Mouse (Mus musculus) CH12.LX (cell line): Measurements from ENCODE around the gene Blvrb. TPM values are rescaled to one million over a fixed set of nuclear protein-coding genes. Genes with fewer than 3 reads are reported as not detected.

Source experiments
- DNase-seq: peaks from one replicate; pipeline ENCODE4 v3.0.0-alpha.2; 2013; ENCODE audit errors: extremely low read depth
- H3K27ac ChIP-seq: 2 replicates; pipeline ENCODE4 v1.5.1; 2012; ENCODE audit warnings: low read depth, mild to moderate bottlenecking, control low read depth, moderate library complexity; ENCODE audit not compliant: insufficient read depth
- H3K27me3 ChIP-seq: replicated peaks from 2 replicates; pipeline ENCODE3; 2012; ENCODE audit warnings: inconsistent platforms
- H3K36me3 ChIP-seq, 2 experiments: replicated peaks in 1 of 2; 2 replicates each; pipeline versions ENCODE3 to v1.6.1; 2012; ENCODE audit warnings: inconsistent platforms in 1 of 2, low read length in 1 of 2, mild to moderate bottlenecking in 1 of 2, mixed read lengths in 1 of 2, moderate library complexity in 1 of 2; ENCODE audit not compliant: control insufficient read depth in 1 of 2, insufficient read depth in 1 of 2
- H3K4me1 ChIP-seq, 2 experiments: 2 replicates each; pipeline ENCODE4 v1.6.1; 2012; ENCODE audit warnings: inconsistent platforms in 1 of 2, moderate library complexity in 1 of 2; ENCODE audit not compliant: insufficient read depth in 2 of 2, control insufficient read depth in 1 of 2
- H3K4me2 ChIP-seq: 2 replicates; pipeline ENCODE4 v1.6.1; 2012; ENCODE audit warnings: low read depth, mild to moderate bottlenecking, control low read depth; ENCODE audit not compliant: poor library complexity, insufficient read depth, severe bottlenecking
- H3K4me3 ChIP-seq, 3 experiments: fragments of 150-350 bp in 1 of 3; sonication (generic) in 1 of 3; replicated peaks in 1 of 3; 2 replicates each; pipeline versions ENCODE3 to v1.5.1; 2011 to 2012; ENCODE audit warnings: low read depth in 2 of 3, low read length in 2 of 3, mild to moderate bottlenecking in 2 of 3, moderate library complexity in 2 of 3, control low read depth in 1 of 3, improper control_type of control experiment in 1 of 3, inconsistent platforms in 1 of 3, mixed read lengths in 1 of 3; ENCODE audit not compliant: poor library complexity in 1 of 3
- H3K79me2 ChIP-seq: replicated peaks from 2 replicates; pipeline ENCODE4 v1.6.1; 2012; ENCODE audit warnings: mild to moderate bottlenecking, moderate library complexity; ENCODE audit not compliant: control insufficient read depth, poor library complexity, insufficient read depth, severe bottlenecking; ENCODE audit errors: extremely low read depth
- H3K9ac ChIP-seq: 2 replicates; pipeline ENCODE4 v1.6.1; 2012; ENCODE audit warnings: low read depth, mild to moderate bottlenecking, control low read depth, moderate library complexity; ENCODE audit not compliant: insufficient read depth
- H3K9me3 ChIP-seq: replicated peaks from 2 replicates; pipeline ENCODE3; 2012; ENCODE audit warnings: low read length, inconsistent platforms, mixed read lengths
- BHLHE40 ChIP-seq: IDR thresholded peaks from 2 replicates; pipeline ENCODE4 v1.6.1; 2011; ENCODE audit warnings: mild to moderate bottlenecking, low read depth, low read length, improper control_type of control experiment
- CHD1 ChIP-seq: IDR thresholded peaks from 2 replicates; pipeline ENCODE4 v1.6.1; 2012; ENCODE audit warnings: low read depth, low read length, improper control_type of control experiment, inconsistent platforms
- CHD2 ChIP-seq: IDR thresholded peaks from 2 replicates; pipeline ENCODE4 v1.6.1; 2011; ENCODE audit warnings: low read length, improper control_type of control experiment
- CTCF ChIP-seq, 2 experiments: IDR thresholded peaks in 1 of 2; conservative IDR thresholded peaks in 1 of 2; 2 replicates each; pipeline ENCODE4 v1.5.1; 2011 to 2012; ENCODE audit warnings: low read depth in 2 of 2, low read length in 2 of 2, improper control_type of control experiment in 1 of 2, inconsistent platforms in 1 of 2, mild to moderate bottlenecking in 1 of 2, moderate library complexity in 1 of 2
- E2F4 ChIP-seq: IDR thresholded peaks from 2 replicates; pipeline ENCODE4 v1.6.1; 2011; ENCODE audit warnings: low read depth, low read length, improper control_type of control experiment; ENCODE audit not compliant: insufficient replicate concordance
- ELF1 ChIP-seq: IDR thresholded peaks from 2 replicates; pipeline ENCODE4 v1.6.1; 2014; ENCODE audit warnings: low read depth, mild to moderate bottlenecking, inconsistent platforms, low read length, improper control_type of control experiment
- EP300 ChIP-seq: IDR thresholded peaks from 2 replicates; pipeline ENCODE4 v1.6.1; 2011; ENCODE audit warnings: low read length, improper control_type of control experiment
- ETS1 ChIP-seq: conservative IDR thresholded peaks from 2 replicates; pipeline ENCODE4 v1.6.1; 2012; ENCODE audit warnings: low read depth, mild to moderate bottlenecking, inconsistent platforms, low read length, improper control_type of control experiment, moderate library complexity
- GABPA ChIP-seq: IDR thresholded peaks from 2 replicates; pipeline ENCODE4 v1.6.1; 2012; ENCODE audit warnings: low read depth, low read length, improper control_type of control experiment, inconsistent platforms; ENCODE audit not compliant: insufficient replicate concordance
- HCFC1 ChIP-seq: IDR thresholded peaks from 2 replicates; pipeline ENCODE4 v1.6.1; 2012; ENCODE audit warnings: low read depth, mild to moderate bottlenecking, inconsistent platforms, low read length, improper control_type of control experiment
- IRF4 ChIP-seq: IDR thresholded peaks from 2 replicates; pipeline ENCODE4 v1.6.1; 2014; ENCODE audit warnings: low read depth, mild to moderate bottlenecking, inconsistent platforms, low read length, improper control_type of control experiment
- JUN ChIP-seq: IDR thresholded peaks from 2 replicates; pipeline ENCODE4 v1.6.1; 2011; ENCODE audit warnings: low read depth, mild to moderate bottlenecking, low read length, improper control_type of control experiment, moderate library complexity; ENCODE audit not compliant: insufficient read depth
- JUND ChIP-seq: conservative IDR thresholded peaks from 2 replicates; pipeline ENCODE4 v1.6.1; 2011; ENCODE audit warnings: low read depth, low read length, improper control_type of control experiment
- KAT2A ChIP-seq: IDR thresholded peaks from 2 replicates; pipeline ENCODE4 v1.6.1; 2012; ENCODE audit warnings: low read length, improper control_type of control experiment, inconsistent platforms; ENCODE audit not compliant: insufficient replicate concordance
- MAFK ChIP-seq: IDR thresholded peaks from 2 replicates; pipeline ENCODE4 v1.6.1; 2011; ENCODE audit warnings: low read length, improper control_type of control experiment; ENCODE audit not compliant: insufficient replicate concordance
- MAX ChIP-seq: IDR thresholded peaks from 2 replicates; pipeline ENCODE4 v1.6.1; 2011; ENCODE audit warnings: low read length, improper control_type of control experiment
- MAZ ChIP-seq: IDR thresholded peaks from 2 replicates; pipeline ENCODE4 v1.6.1; 2012; ENCODE audit warnings: low read depth, mild to moderate bottlenecking, inconsistent platforms, low read length, improper control_type of control experiment, moderate library complexity
- MEF2A ChIP-seq: IDR thresholded peaks from 2 replicates; pipeline ENCODE4 v1.6.1; 2014; ENCODE audit warnings: low read depth, mild to moderate bottlenecking, inconsistent platforms, low read length, improper control_type of control experiment, borderline replicate concordance
- MXI1 ChIP-seq: IDR thresholded peaks from 2 replicates; pipeline ENCODE4 v1.6.1; 2011; ENCODE audit warnings: mild to moderate bottlenecking, low read depth, low read length, improper control_type of control experiment
- MYC ChIP-seq: IDR thresholded peaks from 2 replicates; pipeline ENCODE4 v1.6.1; 2011; ENCODE audit warnings: low read depth, mild to moderate bottlenecking, improper control_type of control experiment, low read length
- NELFE ChIP-seq: IDR thresholded peaks from 2 replicates; pipeline ENCODE4 v1.6.1; 2011; ENCODE audit warnings: low read depth, low read length, improper control_type of control experiment
- NRF1 ChIP-seq: IDR thresholded peaks from 2 replicates; pipeline ENCODE4 v1.6.1; 2014; ENCODE audit warnings: low read depth, mild to moderate bottlenecking, inconsistent platforms, low read length, improper control_type of control experiment, moderate library complexity
- PAX5 ChIP-seq: IDR thresholded peaks from 2 replicates; pipeline ENCODE4 v1.6.1; 2012; ENCODE audit warnings: low read length, inconsistent platforms, mixed read lengths
- POLR2A ChIP-seq: IDR thresholded peaks from 2 replicates; pipeline ENCODE4 v1.6.1; 2011; ENCODE audit warnings: low read depth, mild to moderate bottlenecking, improper control_type of control experiment, low read length
- POLR2AphosphoS2 ChIP-seq: IDR thresholded peaks from 2 replicates; pipeline ENCODE4 v1.6.1; 2011; ENCODE audit warnings: low read depth, low read length, improper control_type of control experiment
- RAD21 ChIP-seq: IDR thresholded peaks from 2 replicates; pipeline ENCODE4 v1.6.1; 2011; ENCODE audit warnings: low read depth, mild to moderate bottlenecking, low read length, improper control_type of control experiment, moderate library complexity
- RCOR1 ChIP-seq: conservative IDR thresholded peaks from 2 replicates; pipeline ENCODE4 v1.6.1; 2012; ENCODE audit warnings: low read depth, mild to moderate bottlenecking, inconsistent platforms, low read length, improper control_type of control experiment
- SIN3A ChIP-seq: IDR thresholded peaks from 2 replicates; pipeline ENCODE4 v1.6.1; 2012; ENCODE audit warnings: low read length, improper control_type of control experiment, inconsistent platforms
- SMC3 ChIP-seq: IDR thresholded peaks from 2 replicates; pipeline ENCODE4 v1.6.1; 2011; ENCODE audit warnings: low read depth, low read length, improper control_type of control experiment
- TBP ChIP-seq: conservative IDR thresholded peaks from 2 replicates; pipeline ENCODE4 v1.6.1; 2011; ENCODE audit warnings: low read depth, low read length, improper control_type of control experiment
- TCF12 ChIP-seq: IDR thresholded peaks from 2 replicates; pipeline ENCODE4 v1.6.1; 2014; ENCODE audit warnings: low read depth, mild to moderate bottlenecking, inconsistent platforms, low read length, improper control_type of control experiment
- UBTF ChIP-seq: IDR thresholded peaks from 2 replicates; pipeline ENCODE4 v1.6.1; 2012; ENCODE audit warnings: low read depth, mild to moderate bottlenecking, inconsistent platforms, low read length, improper control_type of control experiment, moderate library complexity
- USF1 ChIP-seq: IDR thresholded peaks from 2 replicates; pipeline ENCODE4 v1.6.1; 2014; ENCODE audit warnings: low read depth, mild to moderate bottlenecking, inconsistent platforms, low read length, improper control_type of control experiment
- USF2 ChIP-seq: conservative IDR thresholded peaks from 2 replicates; pipeline ENCODE4 v1.6.1; 2011; ENCODE audit warnings: low read depth, low read length, improper control_type of control experiment
- ZC3H11A ChIP-seq: IDR thresholded peaks from 2 replicates; pipeline ENCODE4 v1.6.1; 2012; ENCODE audit warnings: low read depth, mild to moderate bottlenecking, inconsistent platforms, low read length, improper control_type of control experiment
- ZKSCAN1 ChIP-seq: IDR thresholded peaks from 2 replicates; pipeline ENCODE4 v1.6.1; 2012; ENCODE audit warnings: low read depth, inconsistent platforms, low read length, improper control_type of control experiment, borderline replicate concordance
- ZMIZ1 ChIP-seq: IDR thresholded peaks from 2 replicates; pipeline ENCODE4 v1.6.1; 2012; ENCODE audit warnings: low read depth, mild to moderate bottlenecking, inconsistent platforms, low read length, improper control_type of control experiment
- ZNF384 ChIP-seq: IDR thresholded peaks from 2 replicates; pipeline ENCODE4 v1.6.1; 2012; ENCODE audit warnings: low read depth, low read length, improper control_type of control experiment, inconsistent platforms
- dilution Hi-C: fragments of 300-500 bp; cut with MboI; formaldehyde crosslinking; loops from 2 replicates; pipeline ENCODE4 v1.14.3; 2020; ENCODE audit warnings: low sequenced_read_pairs; ENCODE audit not compliant: extremely low pct_unique_long_range_greater_than_20kb, extremely low pct_ligation_motif_present
- in situ Hi-C: fragments of 300-500 bp; cut with MboI; formaldehyde crosslinking; loops from 3 replicates; pipeline ENCODE4 v1.14.3; 2019; ENCODE audit warnings: low sequenced_read_pairs, low pct_ligation_motif_present, low pct_unique_long_range_greater_than_20kb, mixed read lengths
- polyA plus RNA-seq: library from polyadenylated mRNA; unstranded; fragments of >175 nt; gene quantifications from 2 replicates; pipeline ENCODE4 v1.2.1, GENCODE M21; 2012; ENCODE audit warnings: low read depth; ENCODE audit not compliant: insufficient read length
- total RNA-seq, 2 experiments: library from RNA; depleted of rRNA; stranded (reverse); fragments of 300-350 nt in 1 of 2; fragments of >200 nt in 1 of 2; gene quantifications; 2 replicates each; pipeline ENCODE4 v1.2.3; 2012 to 2014

The Blvrb gene
- total and polyA plus RNA-seq, 3 experiments, result 4.3 to 9.4 (median 7.6) TPM

GRCm38 (mm10) chr7:27473156-27473834 lies 25.5 kb downstream of the Blvrb start, which contains the start of gene Sertad3:
Gene Sertad3 (plus strand): TSS chr7:27473768.
- Histone ChIP-seq H3K27me3 (no peaks in the 10 kb centered on the region), H3K4me3 (peak within 1 kb of the TSS; percentile 74 to 99 (median 85)), H3K9me3 (no peaks in the 10 kb centered on the region), H3K4me2 (peak within 1 kb of the TSS; percentile 98), H3K27ac (peak within 1 kb of the TSS; percentile 50), H3K36me3 (peaks cover 0 to 12% of the 10 kb centered on the region in 2 experiments), H3K79me2 (no peaks in the 10 kb centered on the region), H3K4me1 (peaks cover 4 to 16% of the 10 kb centered on the region in 2 experiments; a peak in 3 of 4 replicates), H3K9ac (peak within 1 kb of the TSS; percentile 90)
- in situ Hi-C loops, result no loop called here
- dilution Hi-C loops, result no loop called here
- DNase-seq, result peak; percentile 98
- TF ChIP-seq POLR2AphosphoS2, result no peak
- no peak for TF ChIP-seq NRF1
- no peak for TF ChIP-seq ZNF384
- TF ChIP-seq ZC3H11A, result no peak
- no peak for TF ChIP-seq MYC
- TF ChIP-seq E2F4, result no peak
- TF ChIP-seq MAX, result no peak
- peak; percentile 32; the same call in 1 of the 2 replicates for TF ChIP-seq HCFC1
- no peak for TF ChIP-seq USF1
- TF ChIP-seq PAX5, result no peak
- no peak for TF ChIP-seq UBTF
- TF ChIP-seq RAD21, result no peak
- peak; percentile 76 for TF ChIP-seq MXI1
- TF ChIP-seq ETS1, result no peak
- TF ChIP-seq ELF1, result peak; percentile 38; the same call in 1 of the 2 replicates
- no peak; the same call in 1 of the 2 replicates for TF ChIP-seq IRF4
- 0 out of 2 replicates have a peak, but pooled peaks have one; percentile 62 for TF ChIP-seq SIN3A
- TF ChIP-seq POLR2A, result peak; percentile 51
- no peak for TF ChIP-seq BHLHE40
- TF ChIP-seq NELFE, result no peak
- TF ChIP-seq CHD1, result no peak
- peak; percentile 76 for TF ChIP-seq CHD2
- TF ChIP-seq MEF2A, result no peak
- no peak for TF ChIP-seq USF2
- no peak for TF ChIP-seq ZMIZ1
- TF ChIP-seq JUND, result no peak
- TF ChIP-seq GABPA, result no peak
- TF ChIP-seq TBP, result peak; percentile 48; the same call in 1 of the 2 replicates
- no peak for TF ChIP-seq KAT2A
- no peak for TF ChIP-seq ZKSCAN1
- no peak for TF ChIP-seq CTCF (conservative IDR thresholded peaks at IDR 0.05 in 1 of 2, IDR thresholded peaks at IDR 0.05 in 1 of 2; ENCODE audit: low read depth in 2 of 2, low read length in 2 of 2)
- peak; percentile 19; the same call in 1 of the 2 replicates for TF ChIP-seq TCF12
- no peak for TF ChIP-seq SMC3
- TF ChIP-seq MAFK, result no peak
- no peak for TF ChIP-seq RCOR1
- TF ChIP-seq MAZ, result peak; percentile 74
- no peak for TF ChIP-seq JUN
- no peak for TF ChIP-seq EP300
